Comparison of ENCODE assay signal across 1 mouse cellular context in genomic region chr15:99399503-99400245, GRCm38 (mm10).
TF ChIP-seq lines count a peak whose summit lies in the region.

No protein-coding gene starts in this region.

TF ChIP-seq in CH12.LX, 34 proteins besides CTCF, POLR2A, EP300 and RAD21 (continued from another document):
- TF ChIP-seq E2F4 (IDR thresholded peaks at IDR 0.05; ENCODE audit: insufficient replicate concordance, low read depth, low read length) (no peak), SIN3A (IDR thresholded peaks at IDR 0.05; ENCODE audit: low read length) (no peak), MXI1 (IDR thresholded peaks at IDR 0.05; ENCODE audit: low read depth, low read length) (peak; percentile 13; the same call in 1 of the 2 replicates), JUN (IDR thresholded peaks at IDR 0.05; ENCODE audit: insufficient read depth, low read depth, low read length) (no peak)
